Mouse (Mus musculus) embryonic fibroblast, embryonic 13.5 days (primary cell): ENCODE data around the gene Magi3.

Source experiments
- CTCF ChIP-seq: IDR thresholded peaks from 2 replicates; pipeline ENCODE4 v1.5.1; 2011; ENCODE audit warnings: mild to moderate bottlenecking, control low read depth, low read length, moderate library complexity, borderline replicate concordance; ENCODE audit not compliant: insufficient read depth
- POLR2A ChIP-seq: IDR thresholded peaks from 2 replicates; pipeline ENCODE4 v1.6.1; 2011; ENCODE audit warnings: low read depth, mild to moderate bottlenecking, control low read depth, low read length, moderate library complexity

GRCm38 (mm10) chr3:104032086-104032485 is 188.1 kb downstream of the Magi3 start:
- TF ChIP-seq CTCF (no peak), POLR2A (no peak)
